Mouse (Mus musculus) bone marrow, adult 2 months (tissue): Measurements from ENCODE around the gene Wfdc1.

Source experiments
- CTCF ChIP-seq: fragments of 200-500 bp; IDR thresholded peaks from 2 replicates; pipeline ENCODE4 v1.5.1; 2011; ENCODE audit warnings: low read length, control low read depth; ENCODE audit not compliant: control insufficient read depth, insufficient read depth
- POLR2A ChIP-seq: fragments of 200-500 bp; IDR thresholded peaks from 2 replicates; pipeline ENCODE4 v1.6.1; 2011; ENCODE audit warnings: low read depth, mild to moderate bottlenecking, control low read depth, low read length, borderline replicate concordance; ENCODE audit not compliant: control insufficient read depth

- TF ChIP-seq CTCF (no peak), POLR2A (no peak)
These were observed 60.9 kb downstream of the Wfdc1 start for GRCm38 (mm10) chr8:119727093-119727492.
